ENCODE assay signal across 11 mouse cellular contexts in genomic region chrX:99593872-99594487, GRCm38 (mm10).
DNase-seq lines count a peak whose midpoint lies in the region; ATAC-seq and TF ChIP-seq lines count a peak whose summit lies in the region.
"Had no signal": no experiment of that assay in that cellular context is flagged by ENCODE, and none has a peak within 500 bp of the region (broad histone marks: within the 10 kb centered on the region; RNA-seq: fewer than 3 reads in every experiment).

No protein-coding gene starts in this region.

- no peak for TF ChIP-seq CTCF in thymus, adult 2 months (IDR thresholded peaks at IDR 0.05; ENCODE audit: borderline replicate concordance, control insufficient read depth, extremely low read depth, insufficient read depth, low read length, poor library complexity)

- DNase-seq in hindbrain, embryonic 10.5 days (ENCODE audit: low spot score) = peak; percentile 48
- DNase-seq in thymus, postnatal 25 days = peak; percentile 17
- DNase-seq in thymus, adult 2 months = no peak
- DNase-seq in left cerebral cortex, postnatal 14 days (ENCODE audit: low spot score in 2 of 2) = no peak
- DNase-seq in urinary bladder, postnatal 10 days (ENCODE audit: low spot score) = no peak
- DNase-seq in cerebellum, postnatal 25 days = no peak
- DNase-seq: cerebellum, adult 9-11 months; gastrocnemius, postnatal 14 days; kidney, postnatal 36 days had no signal

- TF ChIP-seq POLR2A in thymus, adult 2 months (IDR thresholded peaks at IDR 0.05; ENCODE audit: control insufficient read depth, extremely low read depth, insufficient read depth, low read length, poor library complexity) = no peak

- intact Hi-C loops in left cerebral cortex, postnatal 14 days (cut with DNase I) = no loop called here

- H3K9ac ChIP-seq in hindbrain, embryonic 16.5 days (ENCODE audit: low read depth, low read length) = no peak overlapping the region

- WGBS in hindbrain, embryonic 10.5 days = 25% methylated on average over 22 of the region's 28 CpGs
- 28% methylated on average over 20 of the region's 28 CpGs for WGBS in hindbrain, embryonic 16.5 days
- WGBS in thymus, adult 2 months = 19% methylated on average over 17 of the region's 28 CpGs

- 0 out of 2 replicates have a peak overlapping the region, but pooled peaks have one; percentile 50 for H3K27ac ChIP-seq in hindbrain, embryonic 10.5 days
- H3K27ac ChIP-seq in hindbrain, embryonic 16.5 days (ENCODE audit: low read depth, low read length) = no peak overlapping the region
- H3K27ac ChIP-seq in thymus, adult 2 months (ENCODE audit: control insufficient read depth, insufficient read depth, low read length) = no peak overlapping the region

- no peak for ATAC-seq in hindbrain, embryonic 16.5 days
- ATAC-seq in granulocyte monocyte progenitor cell, adult 5-6 weeks (replicated peaks; ENCODE audit: poor library complexity, severe bottlenecking) = peak; percentile 48; the same call in 1 of the 2 replicates

- H3K27me3 ChIP-seq in hindbrain, embryonic 10.5 days (ENCODE audit: insufficient read depth, poor library complexity, severe bottlenecking) = peaks cover 98% of the 10 kb centered on the region
- H3K27me3 ChIP-seq in hindbrain, embryonic 16.5 days (replicated peaks; ENCODE audit: control insufficient read depth, insufficient read depth, low read length) = peaks cover 2% of the 10 kb centered on the region
- no peaks in the 10 kb centered on the region for H3K27me3 ChIP-seq in thymus, adult 2 months (ENCODE audit: control insufficient read depth, insufficient read depth, low read length)

- no peak overlapping the region for H3K4me2 ChIP-seq in hindbrain, embryonic 16.5 days (ENCODE audit: low read length)

- no peaks in the 10 kb centered on the region for H3K36me3 ChIP-seq in hindbrain, embryonic 10.5 days
- no peaks in the 10 kb centered on the region for H3K36me3 ChIP-seq in hindbrain, embryonic 16.5 days (ENCODE audit: control insufficient read depth, insufficient read depth, low read length)
- no peaks in the 10 kb centered on the region for H3K36me3 ChIP-seq in thymus, adult 2 months (ENCODE audit: control insufficient read depth, insufficient read depth, low read length)

- H3K4me1 ChIP-seq in hindbrain, embryonic 10.5 days (replicated peaks) = peaks cover 34% of the 10 kb centered on the region
- H3K4me1 ChIP-seq in hindbrain, embryonic 16.5 days (ENCODE audit: control insufficient read depth, insufficient read depth, low read depth, low read length) = no peaks in the 10 kb centered on the region
- peaks cover 30% of the 10 kb centered on the region for H3K4me1 ChIP-seq in thymus, adult 2 months (replicated peaks; ENCODE audit: control insufficient read depth, insufficient read depth, low read length)

- no peaks in the 10 kb centered on the region for H3K9me3 ChIP-seq in hindbrain, embryonic 10.5 days
- H3K9me3 ChIP-seq in hindbrain, embryonic 16.5 days (ENCODE audit: control insufficient read depth, low read length) = no peaks in the 10 kb centered on the region

- no peak overlapping the region for H3K4me3 ChIP-seq in hindbrain, embryonic 10.5 days
- H3K4me3 ChIP-seq in hindbrain, embryonic 16.5 days (ENCODE audit: low read length) = no peak overlapping the region
- H3K4me3 ChIP-seq in thymus, adult 2 months (ENCODE audit: control insufficient read depth, insufficient read depth, low read length) = no peak overlapping the region

Comparison
In these comparisons a context has a peak if more than half of its experiments do, and no peak if none do; other contexts are left out.
1. DNase-seq: peak in hindbrain, embryonic 10.5 days (single experiment) and thymus, postnatal 25 days (single experiment); none in thymus, adult 2 months (single experiment), left cerebral cortex, postnatal 14 days (0 of 2), urinary bladder, postnatal 10 days (single experiment) and cerebellum, postnatal 25 days (0 of 2).